Mouse (Mus musculus): ENCODE measurements around the gene Abtb2. TPM values are rescaled to one million over a fixed set of nuclear protein-coding genes. Genes with fewer than 3 reads are reported as not detected.

Gene Abtb2
- polyA plus RNA-seq, 1 experiment from 2014 or later, result 11.5 TPM

DNA sequence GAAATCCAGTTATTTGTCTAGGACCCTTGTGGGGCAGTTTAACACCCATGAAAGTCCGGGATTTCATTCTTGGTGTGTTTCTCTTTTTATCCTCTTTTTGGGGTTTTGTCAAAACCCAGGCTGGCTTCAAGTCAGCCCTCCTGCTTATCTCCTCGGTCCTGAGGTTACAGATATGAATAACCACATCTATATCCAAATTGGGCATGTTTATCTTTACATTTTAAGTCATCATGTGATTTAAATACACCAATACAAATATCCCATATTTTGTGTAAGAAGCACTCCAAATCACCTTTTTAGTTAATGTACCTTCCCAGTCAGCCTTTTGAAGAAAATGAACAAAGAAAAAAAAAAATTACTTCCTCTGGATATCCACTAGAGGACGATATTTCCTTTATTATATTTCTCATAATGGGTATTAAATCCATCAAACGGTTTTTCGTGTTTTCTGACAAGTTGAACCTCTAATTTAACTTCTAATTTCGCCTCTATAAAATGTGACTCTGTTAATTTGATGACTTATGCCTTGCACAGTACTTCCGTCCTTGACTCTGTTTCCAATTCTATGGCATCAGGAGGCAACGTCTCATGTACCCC, 1.6 kb upstream of the Abtb2 start:
- DNase-seq (ENCODE audit: low spot score) (no peak), ATAC-seq (ENCODE audit: insufficient number of reproducible peaks, low FRiP score, low TSS enrichment, low read depth) (no peak)
- Histone ChIP-seq H3K36me3 (ENCODE audit: control insufficient read depth, insufficient read depth, low read length) (no peaks in the 10 kb centered on the region), H3K4me2 (ENCODE audit: low read depth, severe bottlenecking) (peak overlapping the region; percentile 95), H3K27ac (replicated peaks; ENCODE audit: low read depth, low read length) (no peak overlapping the region), H3K9ac (ENCODE audit: low read length) (no peak overlapping the region), H3K27me3 (ENCODE audit: control insufficient read depth, insufficient read depth, low read length) (no peaks in the 10 kb centered on the region), H3K4me1 (ENCODE audit: control insufficient read depth, insufficient read depth, low read length) (peaks cover 12% of the 10 kb centered on the region), H3K9me3 (ENCODE audit: control insufficient read depth, low read length) (no peaks in the 10 kb centered on the region), H3K4me3 (ENCODE audit: low read depth, low read length) (no peak overlapping the region)
- 15% methylated on average over 8 of the region's 8 CpGs for WGBS

DNA sequence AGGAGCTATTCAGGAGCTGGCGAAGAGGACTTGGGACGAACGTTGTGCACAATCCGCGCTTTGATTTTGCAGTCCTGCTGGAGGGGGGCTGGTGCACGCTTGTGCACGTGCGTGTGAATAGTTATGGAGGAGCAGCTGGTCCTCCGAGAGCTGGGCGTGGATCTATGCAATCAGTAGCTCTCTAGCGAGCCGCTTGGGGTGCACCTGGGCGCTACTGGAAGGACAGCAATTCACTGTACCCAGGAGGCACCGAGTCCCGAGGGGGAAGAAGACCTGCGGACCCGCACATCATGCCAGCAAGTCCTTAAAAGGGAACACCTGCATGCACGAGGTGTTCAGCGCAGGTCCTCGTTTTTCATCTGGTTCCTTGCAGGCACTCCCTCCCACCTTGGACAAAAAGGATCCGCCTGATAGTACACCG, 929 bp upstream of the Abtb2 start:
- Histone ChIP-seq H3K4me2 (ENCODE audit: low read depth, severe bottlenecking) (peak overlapping the region; percentile 95), H3K4me1 (ENCODE audit: control insufficient read depth, insufficient read depth, low read length) (peaks cover 15% of the 10 kb centered on the region), H3K27me3 (ENCODE audit: control insufficient read depth, insufficient read depth, low read length) (no peaks in the 10 kb centered on the region), H3K27ac (replicated peaks; ENCODE audit: low read depth, low read length) (no peak overlapping the region), H3K9ac (ENCODE audit: low read length) (peak overlapping the region; percentile 41; the same call in 1 of the 2 replicates), H3K36me3 (ENCODE audit: control insufficient read depth, insufficient read depth, low read length) (no peaks in the 10 kb centered on the region), H3K9me3 (ENCODE audit: control insufficient read depth, low read length) (no peaks in the 10 kb centered on the region), H3K4me3 (ENCODE audit: low read depth, low read length) (peak overlapping the region; percentile 70)
- DNase-seq (ENCODE audit: low spot score), result peak; percentile 73
- WGBS, result 1% methylated on average over 22 of the region's 22 CpGs
- no peak for ATAC-seq (ENCODE audit: insufficient number of reproducible peaks, low FRiP score, low TSS enrichment, low read depth)

DNA sequence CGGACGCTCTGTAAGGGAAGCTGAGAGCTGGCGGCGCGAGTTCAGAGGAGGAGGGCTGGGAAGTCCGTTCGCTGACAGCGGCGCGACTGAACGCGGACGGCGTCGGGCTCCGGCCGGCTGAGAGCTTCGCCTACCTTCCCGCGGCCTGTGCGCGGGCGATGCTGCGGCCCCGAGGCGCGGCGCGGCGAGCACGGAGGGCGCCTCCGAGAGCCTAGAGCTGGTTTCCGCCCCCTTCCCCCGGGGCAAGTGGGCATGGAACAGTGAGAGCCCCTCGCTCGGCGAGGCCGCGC, 258 bp downstream of the Abtb2 start:
- 0% methylated on average over 40 of the region's 40 CpGs for WGBS
- DNase-seq (ENCODE audit: low spot score) (no peak), ATAC-seq (ENCODE audit: insufficient number of reproducible peaks, low FRiP score, low TSS enrichment, low read depth) (peak; percentile 59)
- H3K4me1 ChIP-seq (ENCODE audit: control insufficient read depth, insufficient read depth, low read length), result peaks cover 17% of the 10 kb centered on the region
- no peaks in the 10 kb centered on the region for H3K27me3 ChIP-seq (ENCODE audit: control insufficient read depth, insufficient read depth, low read length)
- peak overlapping the region; percentile 70 for H3K4me3 ChIP-seq (ENCODE audit: low read depth, low read length)
- H3K9ac ChIP-seq (ENCODE audit: low read length), result peak overlapping the region; percentile 71
- peak overlapping the region; percentile 95 for H3K4me2 ChIP-seq (ENCODE audit: low read depth, severe bottlenecking)
- H3K36me3 ChIP-seq (ENCODE audit: control insufficient read depth, insufficient read depth, low read length), result no peaks in the 10 kb centered on the region
- H3K9me3 ChIP-seq (ENCODE audit: control insufficient read depth, low read length), result no peaks in the 10 kb centered on the region
- H3K27ac ChIP-seq (replicated peaks; ENCODE audit: low read depth, low read length), result peak overlapping the region; percentile 76

DNA sequence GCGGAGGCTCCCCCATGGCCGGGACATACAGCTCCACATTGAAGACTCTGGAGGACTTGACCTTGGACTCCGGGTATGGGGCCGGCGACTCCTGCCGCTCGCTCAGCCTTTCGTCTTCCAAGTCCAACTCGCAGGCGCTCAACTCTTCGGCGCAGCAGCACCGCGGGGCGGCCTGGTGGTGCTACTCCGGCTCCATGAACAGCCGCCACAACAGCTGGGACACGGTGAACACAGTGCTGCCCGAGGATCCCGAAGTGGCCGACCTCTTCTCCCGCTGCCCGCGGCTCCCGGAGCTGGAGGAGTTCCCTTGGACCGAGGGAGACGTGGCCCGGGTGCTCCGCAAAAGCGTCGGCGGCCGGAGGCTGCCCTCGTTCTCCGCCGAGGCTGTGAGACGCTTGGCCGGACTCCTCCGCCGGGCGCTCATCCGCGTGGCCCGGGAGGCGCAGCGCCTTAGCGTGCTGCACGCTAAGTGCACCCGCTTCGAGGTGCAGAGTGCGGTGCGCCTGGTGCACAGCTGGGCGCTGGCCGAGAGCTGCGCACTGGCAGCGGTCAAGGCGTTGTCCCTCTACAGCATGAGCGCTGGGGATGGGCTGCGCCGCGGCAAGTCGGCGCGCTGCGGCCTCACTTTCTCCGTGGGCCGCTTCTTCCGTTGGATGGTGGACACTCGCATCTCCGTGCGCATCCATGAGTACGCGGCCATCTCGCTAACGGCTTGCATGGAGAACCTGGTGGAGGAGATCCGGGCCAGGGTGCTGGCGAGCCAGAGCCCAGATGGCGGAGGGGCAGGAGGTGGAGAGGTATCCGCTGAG, 807 bp downstream of the Abtb2 start:
- DNase-seq (ENCODE audit: low spot score) (peak; percentile 76), ATAC-seq (ENCODE audit: insufficient number of reproducible peaks, low FRiP score, low TSS enrichment, low read depth) (peak; percentile 28)
- Histone ChIP-seq H3K4me1 (ENCODE audit: control insufficient read depth, insufficient read depth, low read length) (peaks cover 17% of the 10 kb centered on the region), H3K27ac (replicated peaks; ENCODE audit: low read depth, low read length) (peak overlapping the region; percentile 76), H3K27me3 (ENCODE audit: control insufficient read depth, insufficient read depth, low read length) (no peaks in the 10 kb centered on the region), H3K36me3 (ENCODE audit: control insufficient read depth, insufficient read depth, low read length) (no peaks in the 10 kb centered on the region), H3K9me3 (ENCODE audit: control insufficient read depth, low read length) (no peaks in the 10 kb centered on the region), H3K9ac (ENCODE audit: low read length) (peak overlapping the region; percentile 71), H3K4me3 (ENCODE audit: low read depth, low read length) (peak overlapping the region; percentile 70), H3K4me2 (ENCODE audit: low read depth, severe bottlenecking) (peak overlapping the region; percentile 95)
- whole genome bisulfite sequencing, result 1% methylated on average over 79 of the region's 79 CpGs

DNA sequence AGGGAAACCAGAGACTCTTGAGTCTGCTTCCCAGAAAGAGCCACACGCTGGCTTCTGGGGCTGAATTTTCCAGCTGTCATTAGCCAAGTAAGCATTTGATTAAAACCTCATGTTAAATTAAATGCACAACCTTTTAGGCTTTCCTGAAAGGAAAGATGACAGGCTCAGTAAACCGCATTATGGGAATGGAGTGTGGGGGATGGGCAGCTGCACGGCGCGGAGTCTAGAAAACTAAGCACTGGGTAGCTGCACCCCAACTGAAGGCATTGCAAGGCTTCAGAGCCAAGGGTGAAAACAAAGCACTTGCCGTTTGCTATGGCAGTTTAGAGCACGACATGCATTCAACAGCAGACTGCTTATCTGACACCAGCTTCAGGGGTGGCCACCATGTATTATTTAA, 2.1 kb downstream of the Abtb2 start:
- no peaks in the 10 kb centered on the region for H3K27me3 ChIP-seq (ENCODE audit: control insufficient read depth, insufficient read depth, low read length)

DNA sequence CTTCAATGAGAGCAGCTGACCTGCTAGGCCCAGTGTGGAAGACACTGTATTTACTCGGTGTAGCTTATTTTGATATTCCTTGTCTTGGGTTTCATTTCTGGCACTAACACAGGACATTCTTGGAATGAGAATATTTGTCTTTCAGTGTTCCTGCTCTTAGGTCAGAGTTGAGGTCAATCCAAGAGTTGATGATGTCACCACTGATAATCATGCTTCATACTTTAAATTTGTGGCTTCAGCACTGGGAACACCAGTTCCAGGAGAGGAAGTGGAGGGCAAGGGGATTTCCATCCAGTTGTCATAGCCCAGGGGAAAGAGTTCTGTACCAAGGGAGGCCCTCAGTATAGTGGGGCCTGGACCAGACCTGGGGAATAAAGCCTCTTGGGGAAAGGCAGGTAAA, 3.6 kb downstream of the Abtb2 start:
- 71% methylated on average over 1 of the region's 1 CpGs for WGBS
- H3K4me1 ChIP-seq (ENCODE audit: control insufficient read depth, insufficient read depth, low read length), result peaks cover 22% of the 10 kb centered on the region
- no peak for ATAC-seq (ENCODE audit: insufficient number of reproducible peaks, low FRiP score, low TSS enrichment, low read depth)
- no peak for DNase-seq (ENCODE audit: low spot score)
- H3K27me3 ChIP-seq (ENCODE audit: control insufficient read depth, insufficient read depth, low read length), result no peaks in the 10 kb centered on the region
- H3K27ac ChIP-seq (replicated peaks; ENCODE audit: low read depth, low read length), result no peak overlapping the region
- no peaks in the 10 kb centered on the region for H3K9me3 ChIP-seq (ENCODE audit: control insufficient read depth, low read length)
- H3K4me3 ChIP-seq (ENCODE audit: low read depth, low read length), result no peak overlapping the region
- H3K9ac ChIP-seq (ENCODE audit: low read length), result no peak overlapping the region
- H3K4me2 ChIP-seq (ENCODE audit: low read depth, severe bottlenecking), result no peak overlapping the region
- H3K36me3 ChIP-seq (ENCODE audit: control insufficient read depth, insufficient read depth, low read length), result no peaks in the 10 kb centered on the region

More for the DNA sequence above, 2.1 kb downstream of the Abtb2 start:
- DNase-seq (ENCODE audit: low spot score), result peak; percentile 77
- peaks cover 22% of the 10 kb centered on the region for H3K4me1 ChIP-seq (ENCODE audit: control insufficient read depth, insufficient read depth, low read length)
- no peaks in the 10 kb centered on the region for H3K36me3 ChIP-seq (ENCODE audit: control insufficient read depth, insufficient read depth, low read length)
- H3K9ac ChIP-seq (ENCODE audit: low read length), result peak overlapping the region; percentile 71; the same call in 1 of the 2 replicates
- WGBS, result 7% methylated on average over 7 of the region's 7 CpGs
- no peak overlapping the region for H3K27ac ChIP-seq (replicated peaks; ENCODE audit: low read depth, low read length)
- H3K4me2 ChIP-seq (ENCODE audit: low read depth, severe bottlenecking), result peak overlapping the region; percentile 95
- H3K4me3 ChIP-seq (ENCODE audit: low read depth, low read length), result peak overlapping the region; percentile 70
- ATAC-seq (ENCODE audit: insufficient number of reproducible peaks, low FRiP score, low TSS enrichment, low read depth), result no peak
- no peaks in the 10 kb centered on the region for H3K9me3 ChIP-seq (ENCODE audit: control insufficient read depth, low read length)

GRCm38 (mm10) chr2:103572354-103572753, 6.2 kb downstream of the Abtb2 start:
- Histone ChIP-seq H3K36me3 (ENCODE audit: control insufficient read depth, insufficient read depth, low read length) (no peaks in the 10 kb centered on the region), H3K4me2 (ENCODE audit: low read depth, severe bottlenecking) (no peak overlapping the region), H3K9ac (ENCODE audit: low read length) (no peak overlapping the region), H3K9me3 (ENCODE audit: control insufficient read depth, low read length) (no peaks in the 10 kb centered on the region), H3K27me3 (ENCODE audit: control insufficient read depth, insufficient read depth, low read length) (no peaks in the 10 kb centered on the region), H3K4me3 (ENCODE audit: low read depth, low read length) (no peak overlapping the region), H3K4me1 (ENCODE audit: control insufficient read depth, insufficient read depth, low read length) (peaks cover 22% of the 10 kb centered on the region), H3K27ac (replicated peaks; ENCODE audit: low read depth, low read length) (no peak overlapping the region)
- WGBS, result 61% methylated on average over 2 of the region's 2 CpGs
- DNase-seq (ENCODE audit: low spot score) (no peak), ATAC-seq (ENCODE audit: insufficient number of reproducible peaks, low FRiP score, low TSS enrichment, low read depth) (no peak)

DNA sequence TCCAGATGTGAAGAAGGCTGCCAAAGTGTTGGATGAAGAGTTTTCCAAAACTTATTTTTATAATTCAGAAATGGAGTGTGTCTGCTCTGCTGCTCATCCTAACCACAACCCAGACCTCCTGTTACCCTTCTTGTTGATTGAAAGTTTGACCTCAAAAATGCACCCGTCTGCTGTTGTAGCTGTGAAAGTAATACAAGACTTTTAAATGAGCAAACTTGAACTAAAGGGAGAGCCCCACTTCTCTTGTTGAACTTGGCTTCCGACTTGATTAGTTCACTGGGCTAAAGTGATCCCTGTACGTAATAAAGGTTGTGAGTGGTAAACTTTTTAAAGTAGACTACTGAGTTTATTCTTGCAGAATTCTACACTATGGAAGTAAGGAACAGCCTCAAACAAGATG, 10.3 kb downstream of the Abtb2 start:
- H3K9me3 ChIP-seq (ENCODE audit: control insufficient read depth, low read length), result no peaks in the 10 kb centered on the region
- no peaks in the 10 kb centered on the region for H3K27me3 ChIP-seq (ENCODE audit: control insufficient read depth, insufficient read depth, low read length)
- H3K4me3 ChIP-seq (ENCODE audit: low read depth, low read length), result no peak overlapping the region
- DNase-seq (ENCODE audit: low spot score) (no peak), ATAC-seq (ENCODE audit: insufficient number of reproducible peaks, low FRiP score, low TSS enrichment, low read depth) (no peak)
- H3K36me3 ChIP-seq (ENCODE audit: control insufficient read depth, insufficient read depth, low read length), result no peaks in the 10 kb centered on the region
- no peak overlapping the region for H3K9ac ChIP-seq (ENCODE audit: low read length)
- H3K4me1 ChIP-seq (ENCODE audit: control insufficient read depth, insufficient read depth, low read length), result peaks cover 24% of the 10 kb centered on the region
- H3K4me2 ChIP-seq (ENCODE audit: low read depth, severe bottlenecking), result no peak overlapping the region
- H3K27ac ChIP-seq (replicated peaks; ENCODE audit: low read depth, low read length), result no peak overlapping the region
- 86% methylated on average over 3 of the region's 3 CpGs for WGBS

All from limb, embryonic 11.5 days (tissue).